In genomic region chr5:149851011-149851410, GRCm38 (mm10) we compare ENCODE assay signal across 9 mouse cellular contexts.
DNase-seq lines count a peak whose midpoint lies in the region; ATAC-seq and TF ChIP-seq lines count a peak whose summit lies in the region.
"Had no signal": no experiment of that assay in that cellular context is flagged by ENCODE, and none has a peak within 500 bp of the region (broad histone marks: within the 10 kb centered on the region; RNA-seq: fewer than 3 reads in every experiment).

No protein-coding gene starts in this region.

- H3K9ac ChIP-seq in ES-E14 (ENCODE audit: insufficient read depth, low read depth, low read length, poor library complexity, severe bottlenecking) = no peak overlapping the region
- H3K9ac ChIP-seq in lung, embryonic 16.5 days (ENCODE audit: low read length) = no peak overlapping the region
- H3K9ac ChIP-seq: limb, embryonic 15.5 days had no signal

- H3K9me3 ChIP-seq in ES-E14 (ENCODE audit: control insufficient read depth, insufficient read depth, low read depth, low read length) = no peaks in the 10 kb centered on the region
- H3K9me3 ChIP-seq in embryonic facial prominence, embryonic 10.5 days = no peaks in the 10 kb centered on the region
- H3K9me3 ChIP-seq in lung, embryonic 16.5 days (ENCODE audit: control insufficient read depth, low read length) = no peaks in the 10 kb centered on the region
- H3K9me3 ChIP-seq: limb, embryonic 15.5 days had no signal

- in situ Hi-C loops in ES-E14 (cut with MboI; ENCODE audit: low sequenced_read_pairs in 2 of 2, unreplicated experiment in 2 of 2) = no loop called here

- H3K4me3 ChIP-seq in ES-E14 (ENCODE audit: insufficient read depth in 1 of 2, low read depth in 1 of 2, low read length in 2 of 2, poor library complexity in 1 of 2, severe bottlenecking in 1 of 2) = no peak overlapping the region
- H3K4me3 ChIP-seq in embryonic facial prominence, embryonic 10.5 days = no peak overlapping the region
- no peak overlapping the region for H3K4me3 ChIP-seq in lung, embryonic 16.5 days (ENCODE audit: low read length)
- H3K4me3 ChIP-seq: limb, embryonic 15.5 days had no signal

- no peaks in the 10 kb centered on the region for H3K36me3 ChIP-seq in ES-E14 (ENCODE audit: control insufficient read depth, insufficient read depth, low read length, poor library complexity, severe bottlenecking)
- H3K36me3 ChIP-seq in embryonic facial prominence, embryonic 10.5 days (replicated peaks) = no peaks in the 10 kb centered on the region
- H3K36me3 ChIP-seq in lung, embryonic 16.5 days (ENCODE audit: control insufficient read depth, insufficient read depth, low read length) = no peaks in the 10 kb centered on the region
- H3K36me3 ChIP-seq: limb, embryonic 15.5 days had no signal

- DNase-seq in ES-E14 (ENCODE audit: low read depth, low spot score) = peak; percentile 82
- peak; percentile 85 for DNase-seq in adrenal gland, postnatal 10 days
- peak; percentile 76 for DNase-seq in embryonic facial prominence, embryonic 10.5 days (ENCODE audit: low spot score)
- peak; percentile 58 to 80 for DNase-seq in heart, postnatal 14 days
- peak; percentile 50 to 81 for DNase-seq in layer of hippocampus, adult 18-20 months (ENCODE audit: low spot score in 2 of 2)
- peak; percentile 72 for DNase-seq in right cerebral cortex, adult 18-20 months

- no peak overlapping the region for H3K4me2 ChIP-seq in lung, embryonic 16.5 days (ENCODE audit: low read depth, low read length)
- H3K4me2 ChIP-seq: limb, embryonic 15.5 days had no signal

- intact Hi-C loops in heart, postnatal 14 days (cut with DNase I) = loop anchor here (2.0 to 5.0 kb wide), 2 partner anchors 34 to 138 kb away; no protein-coding TSS in a partner anchor

- peaks cover 0 to 4% of the 10 kb centered on the region in 2 experiments; a peak in 1 of 4 replicates for H3K4me1 ChIP-seq in ES-E14 (ENCODE audit: control insufficient read depth in 2 of 2, insufficient read depth in 2 of 2, low read length in 2 of 2, poor library complexity in 1 of 2)
- H3K4me1 ChIP-seq in embryonic facial prominence, embryonic 10.5 days = 0 out of 2 replicates have a peak, but pooled peaks cover 4% of the 10 kb centered on the region
- H3K4me1 ChIP-seq in lung, embryonic 16.5 days (replicated peaks; ENCODE audit: control insufficient read depth, insufficient read depth, low read length) = no peaks in the 10 kb centered on the region; the same call in 1 of the 2 replicates

- H3K27ac ChIP-seq in ES-E14 (ENCODE audit: insufficient read depth, low read depth, low read length, poor library complexity, severe bottlenecking) = no peak overlapping the region
- H3K27ac ChIP-seq in embryonic facial prominence, embryonic 10.5 days (replicated peaks) = no peak overlapping the region
- H3K27ac ChIP-seq in lung, embryonic 16.5 days (ENCODE audit: low read length) = no peak overlapping the region
- H3K27ac ChIP-seq: limb, embryonic 15.5 days had no signal

- peak; percentile 54; the same call in 1 of the 2 replicates for ATAC-seq in lung, embryonic 16.5 days (ENCODE audit: low read depth)
- ATAC-seq in monocyte, adult 5-6 weeks (replicated peaks; ENCODE audit: insufficient number of reproducible peaks, low FRiP score, low TSS enrichment, poor library complexity, severe bottlenecking) = no peak

- H3K27me3 ChIP-seq in embryonic facial prominence, embryonic 10.5 days (replicated peaks; ENCODE audit: low read depth, poor library complexity, severe bottlenecking) = peaks cover 15% of the 10 kb centered on the region
- H3K27me3 ChIP-seq in lung, embryonic 16.5 days (ENCODE audit: control insufficient read depth, insufficient read depth, low read depth, low read length) = no peaks in the 10 kb centered on the region; the same call in 1 of the 2 replicates

- 15% methylated on average over 9 of the region's 9 CpGs for WGBS in embryonic facial prominence, embryonic 10.5 days
- WGBS in lung, embryonic 16.5 days = 8% methylated on average over 9 of the region's 9 CpGs

TF ChIP-seq in ES-E14, 5 proteins besides CTCF, POLR2A, EP300 and RAD21:
- TF ChIP-seq ZNF384 (IDR thresholded peaks at IDR 0.05; ENCODE audit: low read depth, low read length) (no peak), MAFK (IDR thresholded peaks at IDR 0.05; ENCODE audit: insufficient read depth, low read depth, low read length) (no peak), CHD2 (IDR thresholded peaks at IDR 0.05; ENCODE audit: low read depth, low read length) (no peak), ZC3H11A (IDR thresholded peaks at IDR 0.05; ENCODE audit: borderline replicate concordance, low read depth, low read length) (no peak), HCFC1 (IDR thresholded peaks at IDR 0.05; ENCODE audit: borderline replicate concordance, insufficient read depth, low read length) (no peak)
